Mouse (Mus musculus) thymus, adult 2 months (tissue): ENCODE data around the gene Stambp.

Experiments used
- CTCF ChIP-seq: fragments of 200-500 bp; IDR thresholded peaks from 2 replicates; pipeline ENCODE4 v1.5.1; 2012; ENCODE audit warnings: mild to moderate bottlenecking, control low read depth, low read length, moderate library complexity, borderline replicate concordance; ENCODE audit not compliant: control insufficient read depth, poor library complexity, insufficient read depth; ENCODE audit errors: extremely low read depth
- POLR2A ChIP-seq: fragments of 200-500 bp; IDR thresholded peaks from 2 replicates; pipeline ENCODE4 v1.6.1; 2012; ENCODE audit warnings: mild to moderate bottlenecking, low read length, control low read depth, moderate library complexity; ENCODE audit not compliant: control insufficient read depth, poor library complexity, insufficient read depth; ENCODE audit errors: extremely low read depth

DNA sequence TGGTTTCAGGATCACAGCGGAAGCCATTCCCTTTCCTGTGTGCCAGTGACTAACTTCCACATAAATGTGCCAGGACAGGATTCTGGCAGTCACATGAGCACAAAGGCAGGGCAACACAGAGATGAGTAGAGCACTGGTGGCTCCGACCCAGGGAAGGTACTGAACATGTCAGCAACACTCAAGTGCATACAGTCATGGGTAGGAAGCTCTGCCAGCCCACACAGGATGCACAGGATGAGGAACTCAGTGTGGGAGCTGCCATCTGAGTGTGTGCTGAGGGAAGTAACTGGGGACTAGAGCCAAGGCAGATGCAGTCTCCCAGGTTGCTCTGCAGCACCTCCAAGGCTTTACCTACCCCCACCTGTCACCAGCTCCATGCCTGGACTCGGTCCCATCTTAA, 69.9 kb downstream of the Stambp start:
- TF ChIP-seq POLR2A: no peak
- TF ChIP-seq CTCF: no peak
